Mouse (Mus musculus): ENCODE data around the gene Hist1h2bq. TPM values are rescaled to one million over a fixed set of nuclear protein-coding genes. Genes with fewer than 3 reads are reported as not detected.
"Not testable (repeated sequence)": the region's sequence is repeated elsewhere in the genome, so short reads cannot be mapped to it uniquely, and the experiment has no call there.

Gene Hist1h2bq
- polyA plus RNA-seq, 1 experiment from 2014 or later = 25.2 TPM

DNA sequence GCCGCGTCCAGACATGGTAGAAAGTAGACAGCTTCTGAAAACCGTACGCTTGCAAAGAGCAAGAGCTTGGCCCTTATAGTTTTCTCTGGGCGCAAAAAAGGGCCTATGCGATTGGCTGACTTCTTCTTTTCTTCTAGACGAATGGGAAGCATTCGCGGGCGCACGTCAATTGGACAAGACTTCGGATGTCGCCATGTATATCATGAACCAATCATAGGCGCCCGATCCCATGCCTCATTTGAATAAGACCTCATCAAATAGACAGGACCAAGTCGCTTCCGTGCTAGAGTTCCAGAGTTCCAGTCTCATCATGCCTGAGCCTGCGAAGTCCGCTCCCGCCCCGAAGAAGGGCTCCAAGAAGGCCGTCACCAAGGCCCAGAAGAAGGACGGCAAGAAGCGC is 23.5 kb upstream of the Hist1h2bq start, which contains the start of the genes Hist1h2ap and Hist1h2br:
Hist1h2ap (minus strand) TSS at position 47 of the 400 bp plus-strand sequence.
Hist1h2br (plus strand) TSS at position 283 of the 400 bp plus-strand sequence.
- not testable (repeated sequence) for H3K9ac ChIP-seq (ENCODE audit: low read length); H3K36me3 ChIP-seq (ENCODE audit: control insufficient read depth, insufficient read depth, low read length); H3K9me3 ChIP-seq (ENCODE audit: control insufficient read depth, low read length); H3K4me1 ChIP-seq (ENCODE audit: control insufficient read depth, insufficient read depth, low read length); H3K27me3 ChIP-seq (ENCODE audit: control insufficient read depth, insufficient read depth, low read length); DNase-seq (ENCODE audit: low spot score); H3K4me2 ChIP-seq (ENCODE audit: low read depth, severe bottlenecking); H3K27ac ChIP-seq (replicated peaks; ENCODE audit: low read depth, low read length); H3K4me3 ChIP-seq (ENCODE audit: low read depth, low read length)
- peak; percentile 95 for ATAC-seq (ENCODE audit: insufficient number of reproducible peaks, low FRiP score, low TSS enrichment, low read depth)
- no CpG with 5 or more reads among the region's 24 CpGs for WGBS

GRCm38 (mm10) chr13:21831418-21832394 is 21.7 kb upstream of the Hist1h2bq start, which contains the start of gene Hist1h4n:
Gene Hist1h4n (minus strand): TSS chr13:21832196.
- ATAC-seq (ENCODE audit: insufficient number of reproducible peaks, low FRiP score, low TSS enrichment, low read depth) = peak; percentile 86
- H3K27ac ChIP-seq (replicated peaks; ENCODE audit: low read depth, low read length); H3K36me3 ChIP-seq (ENCODE audit: control insufficient read depth, insufficient read depth, low read length); H3K9me3 ChIP-seq (ENCODE audit: control insufficient read depth, low read length); H3K27me3 ChIP-seq (ENCODE audit: control insufficient read depth, insufficient read depth, low read length); DNase-seq (ENCODE audit: low spot score); H3K9ac ChIP-seq (ENCODE audit: low read length); H3K4me1 ChIP-seq (ENCODE audit: control insufficient read depth, insufficient read depth, low read length); H3K4me2 ChIP-seq (ENCODE audit: low read depth, severe bottlenecking); H3K4me3 ChIP-seq (ENCODE audit: low read depth, low read length): not testable (repeated sequence)
- WGBS = under 1% methylated on average over 18 of the region's 58 CpGs

GRCm38 (mm10) chr13:21830344-21830743 is 20.3 kb upstream of the Hist1h2bq start:
- Histone ChIP-seq H3K9me3 (ENCODE audit: control insufficient read depth, low read length) (no peaks in the 10 kb centered on the region), H3K4me3 (ENCODE audit: low read depth, low read length) (no peak overlapping the region), H3K4me2 (ENCODE audit: low read depth, severe bottlenecking) (no peak overlapping the region), H3K27ac (replicated peaks; ENCODE audit: low read depth, low read length) (no peak overlapping the region), H3K36me3 (ENCODE audit: control insufficient read depth, insufficient read depth, low read length) (no peaks in the 10 kb centered on the region), H3K27me3 (ENCODE audit: control insufficient read depth, insufficient read depth, low read length) (no peaks in the 10 kb centered on the region), H3K4me1 (ENCODE audit: control insufficient read depth, insufficient read depth, low read length) (no peaks in the 10 kb centered on the region), H3K9ac (ENCODE audit: low read length) (no peak overlapping the region)
- peak; percentile 24 for DNase-seq (ENCODE audit: low spot score)
- 91% methylated on average over 10 of the region's 10 CpGs for WGBS
- no peak for ATAC-seq (ENCODE audit: insufficient number of reproducible peaks, low FRiP score, low TSS enrichment, low read depth)

DNA sequence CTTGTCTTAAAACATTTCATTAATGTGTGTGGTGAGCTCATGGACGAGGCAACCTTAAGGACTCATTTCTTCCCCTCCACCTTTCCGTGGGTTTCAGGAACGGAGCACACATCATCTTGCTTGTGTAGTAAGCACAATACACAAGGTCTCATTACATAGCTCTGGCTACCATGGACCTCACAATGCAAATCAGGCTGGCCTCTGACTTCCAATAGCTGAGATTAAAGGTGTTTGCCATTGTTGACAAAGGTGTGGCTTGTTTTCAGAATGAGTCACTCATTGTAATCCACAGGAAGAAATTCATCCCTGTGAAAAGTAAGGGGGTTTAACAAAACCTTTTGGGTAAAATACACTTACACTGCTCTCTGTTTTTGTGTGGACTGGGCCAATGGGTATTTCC is 18.5 kb upstream of the Hist1h2bq start:
- DNase-seq (ENCODE audit: low spot score) (no peak), ATAC-seq (ENCODE audit: insufficient number of reproducible peaks, low FRiP score, low TSS enrichment, low read depth) (no peak)
- Histone ChIP-seq H3K9me3 (ENCODE audit: control insufficient read depth, low read length) (no peaks in the 10 kb centered on the region), H3K4me2 (ENCODE audit: low read depth, severe bottlenecking) (no peak overlapping the region), H3K27me3 (ENCODE audit: control insufficient read depth, insufficient read depth, low read length) (no peaks in the 10 kb centered on the region), H3K36me3 (ENCODE audit: control insufficient read depth, insufficient read depth, low read length) (no peaks in the 10 kb centered on the region), H3K4me1 (ENCODE audit: control insufficient read depth, insufficient read depth, low read length) (no peaks in the 10 kb centered on the region), H3K4me3 (ENCODE audit: low read depth, low read length) (no peak overlapping the region), H3K27ac (replicated peaks; ENCODE audit: low read depth, low read length) (no peak overlapping the region), H3K9ac (ENCODE audit: low read length) (no peak overlapping the region)
- WGBS = 77% methylated on average over 3 of the region's 3 CpGs

DNA sequence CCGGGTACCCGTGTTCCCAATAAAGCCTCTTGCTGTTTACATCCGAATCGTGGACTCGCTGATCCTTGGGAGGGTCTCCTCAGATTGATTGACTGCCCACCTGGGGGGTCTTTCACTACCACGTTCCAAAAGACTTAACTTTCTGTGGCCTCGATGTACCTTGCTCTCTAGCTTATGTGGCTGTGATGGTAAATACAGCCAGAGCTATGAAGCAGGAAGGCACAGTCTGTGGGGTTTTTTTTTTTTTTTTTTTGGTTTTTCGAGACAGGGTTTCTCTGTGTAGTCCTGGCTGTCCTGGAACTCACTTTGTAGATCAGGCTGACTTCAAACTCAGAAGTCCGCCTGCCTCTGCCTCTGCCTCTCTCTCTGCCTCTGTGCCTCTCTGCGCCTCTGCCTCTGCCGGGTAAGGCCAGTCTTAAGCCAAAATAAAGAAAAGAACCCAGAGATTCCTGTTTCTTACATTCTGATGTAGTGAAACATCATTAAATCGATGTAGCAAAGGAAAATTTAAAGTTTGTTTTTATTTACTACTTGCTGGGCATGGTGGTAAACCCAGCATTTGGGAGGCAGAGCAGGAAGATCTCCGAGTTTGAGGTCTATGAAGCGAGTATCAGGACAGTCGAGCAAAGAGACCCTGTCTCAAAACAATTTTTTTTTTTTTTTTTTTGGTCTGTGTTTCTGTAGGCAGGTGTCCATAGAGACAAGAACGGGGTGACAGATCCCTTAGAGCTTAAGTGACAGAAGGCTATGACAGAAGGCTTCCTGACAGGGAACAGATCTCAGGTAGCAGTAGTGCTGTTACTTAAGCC is 10.3 kb upstream of the Hist1h2bq start:
- H3K9ac ChIP-seq (ENCODE audit: low read length); H3K4me1 ChIP-seq (ENCODE audit: control insufficient read depth, insufficient read depth, low read length); H3K4me3 ChIP-seq (ENCODE audit: low read depth, low read length); H3K27ac ChIP-seq (replicated peaks; ENCODE audit: low read depth, low read length); H3K9me3 ChIP-seq (ENCODE audit: control insufficient read depth, low read length); H3K36me3 ChIP-seq (ENCODE audit: control insufficient read depth, insufficient read depth, low read length); ATAC-seq (ENCODE audit: insufficient number of reproducible peaks, low FRiP score, low TSS enrichment, low read depth); H3K4me2 ChIP-seq (ENCODE audit: low read depth, severe bottlenecking); DNase-seq (ENCODE audit: low spot score); H3K27me3 ChIP-seq (ENCODE audit: control insufficient read depth, insufficient read depth, low read length): not testable (repeated sequence)
- 76% methylated on average over 6 of the region's 16 CpGs for WGBS

GRCm38 (mm10) chr13:21812092-21812491 is 2.1 kb upstream of the Hist1h2bq start:
- DNase-seq (ENCODE audit: low spot score); H3K4me1 ChIP-seq (ENCODE audit: control insufficient read depth, insufficient read depth, low read length); H3K27me3 ChIP-seq (ENCODE audit: control insufficient read depth, insufficient read depth, low read length); H3K9ac ChIP-seq (ENCODE audit: low read length); H3K4me3 ChIP-seq (ENCODE audit: low read depth, low read length); H3K9me3 ChIP-seq (ENCODE audit: control insufficient read depth, low read length); H3K36me3 ChIP-seq (ENCODE audit: control insufficient read depth, insufficient read depth, low read length); H3K27ac ChIP-seq (replicated peaks; ENCODE audit: low read depth, low read length): not testable (repeated sequence)
- 0% methylated on average over 9 of the region's 14 CpGs for WGBS
- peak; percentile 67 for ATAC-seq (ENCODE audit: insufficient number of reproducible peaks, low FRiP score, low TSS enrichment, low read depth)
- peak overlapping the region; percentile 27 for H3K4me2 ChIP-seq (ENCODE audit: low read depth, severe bottlenecking)

- not testable (repeated sequence) for H3K9me3 ChIP-seq (ENCODE audit: control insufficient read depth, low read length); H3K9ac ChIP-seq (ENCODE audit: low read length); H3K4me1 ChIP-seq (ENCODE audit: control insufficient read depth, insufficient read depth, low read length); H3K27me3 ChIP-seq (ENCODE audit: control insufficient read depth, insufficient read depth, low read length); DNase-seq (ENCODE audit: low spot score); H3K36me3 ChIP-seq (ENCODE audit: control insufficient read depth, insufficient read depth, low read length); H3K4me3 ChIP-seq (ENCODE audit: low read depth, low read length); H3K27ac ChIP-seq (replicated peaks; ENCODE audit: low read depth, low read length)
- WGBS = no CpG with 5 or more reads among the region's 24 CpGs
- peak; percentile 48; the same call in 1 of the 2 replicates for ATAC-seq (ENCODE audit: insufficient number of reproducible peaks, low FRiP score, low TSS enrichment, low read depth)
- peak within 1 kb of the TSS; percentile 27 for H3K4me2 ChIP-seq (ENCODE audit: low read depth, severe bottlenecking)
Observed at GRCm38 (mm10) chr13:21811539-21811938, 1.5 kb upstream of the Hist1h2bq start, which contains the start of gene Hist1h4m. Gene Hist1h4m (plus strand): TSS chr13:21811746.

GRCm38 (mm10) chr13:21811074-21811473 is 1.1 kb upstream of the Hist1h2bq start:
- not testable (repeated sequence) for H3K4me3 ChIP-seq (ENCODE audit: low read depth, low read length); H3K4me1 ChIP-seq (ENCODE audit: control insufficient read depth, insufficient read depth, low read length); H3K36me3 ChIP-seq (ENCODE audit: control insufficient read depth, insufficient read depth, low read length); DNase-seq (ENCODE audit: low spot score); H3K4me2 ChIP-seq (ENCODE audit: low read depth, severe bottlenecking); H3K9ac ChIP-seq (ENCODE audit: low read length); H3K27ac ChIP-seq (replicated peaks; ENCODE audit: low read depth, low read length); H3K27me3 ChIP-seq (ENCODE audit: control insufficient read depth, insufficient read depth, low read length); H3K9me3 ChIP-seq (ENCODE audit: control insufficient read depth, low read length)
- no CpG with 5 or more reads among the region's 8 CpGs for WGBS
- peak; percentile 42 for ATAC-seq (ENCODE audit: insufficient number of reproducible peaks, low FRiP score, low TSS enrichment, low read depth)

All from limb, embryonic 11.5 days (tissue).